In the genomic region with DNA sequence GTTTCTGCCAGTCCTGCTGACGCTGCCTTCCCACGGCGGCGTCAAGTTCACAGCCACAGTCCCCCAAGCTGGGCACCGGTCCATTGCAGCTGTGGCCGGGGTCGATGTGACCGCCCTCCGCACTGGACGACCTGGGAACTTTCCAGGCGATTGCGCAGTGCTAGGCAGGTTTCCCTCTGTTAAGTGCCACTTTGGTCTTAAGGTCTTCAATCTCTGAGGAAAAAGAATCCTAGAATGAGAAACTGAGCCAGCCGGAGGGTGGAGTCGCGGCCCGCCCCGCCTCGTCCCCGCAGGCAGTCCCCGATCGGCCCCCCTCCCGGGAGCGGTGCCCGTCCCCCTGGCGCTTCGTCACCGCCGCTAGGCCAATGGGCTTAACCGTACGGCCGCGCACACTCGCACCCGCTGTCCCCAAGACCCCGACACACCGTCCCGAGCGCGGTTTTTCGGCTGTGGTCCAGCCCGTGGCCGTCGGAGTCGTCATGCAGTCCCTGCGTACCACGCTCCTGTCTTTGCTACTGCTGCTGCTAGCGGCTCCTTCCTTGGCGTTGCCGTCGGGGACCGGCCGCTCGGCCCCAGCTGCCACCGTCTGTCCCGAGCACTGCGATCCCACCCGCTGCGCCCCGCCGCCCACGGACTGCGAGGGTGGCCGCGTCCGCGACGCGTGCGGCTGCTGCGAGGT, we compare ENCODE assay signal across 9 mouse cellular contexts. TPM values are rescaled to one million over a fixed set of nuclear protein-coding genes. Genes with fewer than 3 reads are reported as not detected.
DNase-seq lines count a peak whose midpoint lies in the region; ATAC-seq and TF ChIP-seq lines count a peak whose summit lies in the region.
"Had no signal": no experiment of that assay in that cellular context is flagged by ENCODE, and none has a peak within 500 bp of the region (broad histone marks: within the 10 kb centered on the region; RNA-seq: fewer than 3 reads in every experiment).

Htra1 (plus strand) TSS at position 319 of the 679 bp plus-strand sequence.

- no peak for TF ChIP-seq CTCF in thymus, adult 2 months (IDR thresholded peaks at IDR 0.05; ENCODE audit: borderline replicate concordance, control insufficient read depth, extremely low read depth, insufficient read depth, low read length, poor library complexity)

- no peak for ATAC-seq in erythroblast, adult 5-6 weeks (replicated peaks; ENCODE audit: low FRiP score, poor library complexity, severe bottlenecking)
- ATAC-seq in forebrain, embryonic 13.5 days = peak; percentile 92
- peak; percentile 91 for ATAC-seq in heart, embryonic 15.5 days (replicated peaks; ENCODE audit: insufficient number of reproducible peaks, insufficient read depth, low FRiP score, low read depth)
- ATAC-seq in liver, embryonic 12.5 days = no peak

- H3K9me3 ChIP-seq in erythroblast, embryonic 14.5 days (ENCODE audit: control insufficient read depth, low read length) = no peaks in the 10 kb centered on the region; the same call in 1 of the 2 replicates
- 0 out of 2 replicates have a peak, but pooled peaks cover 3% of the 10 kb centered on the region for H3K9me3 ChIP-seq in forebrain, embryonic 13.5 days (replicated peaks)
- no peaks in the 10 kb centered on the region for H3K9me3 ChIP-seq in heart, embryonic 15.5 days (replicated peaks)
- no peaks in the 10 kb centered on the region for H3K9me3 ChIP-seq in liver, embryonic 12.5 days (replicated peaks)

- H3K27ac ChIP-seq in forebrain, embryonic 13.5 days = no peak within 1 kb of the TSS
- peak within 1 kb of the TSS; percentile 55 for H3K27ac ChIP-seq in heart, embryonic 15.5 days
- H3K27ac ChIP-seq in liver, embryonic 12.5 days = no peak within 1 kb of the TSS
- no peak within 1 kb of the TSS for H3K27ac ChIP-seq in thymus, adult 2 months (ENCODE audit: control insufficient read depth, insufficient read depth, low read length)

- no peak for TF ChIP-seq POLR2A in thymus, adult 2 months (IDR thresholded peaks at IDR 0.05; ENCODE audit: control insufficient read depth, extremely low read depth, insufficient read depth, low read length, poor library complexity)

- DNase-seq in kidney, postnatal 14 days = peak; percentile 82
- peak; percentile 64 for DNase-seq in neural tube, embryonic 10.5 days (ENCODE audit: extremely low spot score, low spot score)
- DNase-seq in thymus, adult 2 months = peak; percentile 14

- peaks cover 63% of the 10 kb centered on the region for H3K27me3 ChIP-seq in erythroblast, embryonic 14.5 days (ENCODE audit: control insufficient read depth)
- peaks cover 69% of the 10 kb centered on the region for H3K27me3 ChIP-seq in forebrain, embryonic 13.5 days
- H3K27me3 ChIP-seq in heart, embryonic 15.5 days = peaks cover 43% of the 10 kb centered on the region
- H3K27me3 ChIP-seq in liver, embryonic 12.5 days (replicated peaks) = peaks cover 73% of the 10 kb centered on the region
- H3K27me3 ChIP-seq in thymus, adult 2 months (ENCODE audit: control insufficient read depth, insufficient read depth, low read length) = peaks cover 10% of the 10 kb centered on the region; the same call in 1 of the 2 replicates

- WGBS in forebrain, embryonic 13.5 days = under 1% methylated on average over 70 of the region's 70 CpGs
- WGBS in heart, embryonic 15.5 days = under 1% methylated on average over 69 of the region's 70 CpGs
- WGBS in liver, embryonic 12.5 days (ENCODE audit: insufficient replicate concordance) = 1% methylated on average over 70 of the region's 70 CpGs
- 2% methylated on average over 70 of the region's 70 CpGs for WGBS in thymus, adult 2 months

- no peaks in the 10 kb centered on the region for H3K36me3 ChIP-seq in erythroblast, embryonic 14.5 days (ENCODE audit: control insufficient read depth)
- H3K36me3 ChIP-seq in forebrain, embryonic 13.5 days (ENCODE audit: poor library complexity, severe bottlenecking) = no peaks in the 10 kb centered on the region
- H3K36me3 ChIP-seq in heart, embryonic 15.5 days = no peaks in the 10 kb centered on the region
- no peaks in the 10 kb centered on the region for H3K36me3 ChIP-seq in liver, embryonic 12.5 days
- H3K36me3 ChIP-seq in thymus, adult 2 months (ENCODE audit: control insufficient read depth, insufficient read depth, low read length) = no peaks in the 10 kb centered on the region

- no peaks in the 10 kb centered on the region for H3K4me1 ChIP-seq in erythroblast, embryonic 14.5 days (ENCODE audit: control insufficient read depth)
- H3K4me1 ChIP-seq in forebrain, embryonic 13.5 days = peaks cover 17% of the 10 kb centered on the region
- peaks cover 36% of the 10 kb centered on the region for H3K4me1 ChIP-seq in heart, embryonic 15.5 days (replicated peaks)
- peaks cover 9% of the 10 kb centered on the region; the same call in 1 of the 2 replicates for H3K4me1 ChIP-seq in liver, embryonic 12.5 days
- H3K4me1 ChIP-seq in thymus, adult 2 months (replicated peaks; ENCODE audit: control insufficient read depth, insufficient read depth, low read length) = no peaks in the 10 kb centered on the region

- peak within 1 kb of the TSS; percentile 59 for H3K9ac ChIP-seq in forebrain, embryonic 13.5 days
- peak within 1 kb of the TSS; percentile 72 for H3K9ac ChIP-seq in heart, embryonic 15.5 days
- no peak within 1 kb of the TSS for H3K9ac ChIP-seq in liver, embryonic 12.5 days

- H3K4me3 ChIP-seq in erythroblast, embryonic 14.5 days (replicated peaks) = peak within 1 kb of the TSS; percentile 24
- H3K4me3 ChIP-seq in forebrain, embryonic 13.5 days = peak within 1 kb of the TSS; percentile 49
- H3K4me3 ChIP-seq in heart, embryonic 15.5 days = peak within 1 kb of the TSS; percentile 70
- peak within 1 kb of the TSS; percentile 39 for H3K4me3 ChIP-seq in liver, embryonic 12.5 days
- peak within 1 kb of the TSS; percentile 28 for H3K4me3 ChIP-seq in thymus, adult 2 months (ENCODE audit: control insufficient read depth, insufficient read depth, low read length)

- H3K4me2 ChIP-seq in forebrain, embryonic 13.5 days = peak within 1 kb of the TSS; percentile 75
- peak within 1 kb of the TSS; percentile 99 for H3K4me2 ChIP-seq in heart, embryonic 15.5 days
- H3K4me2 ChIP-seq in liver, embryonic 12.5 days = peak within 1 kb of the TSS; percentile 64

RNA-seq across cellular contexts. Expression of gene Htra1, which starts in this region (rescaled TPM):
- polyA plus RNA-seq in erythroblast, embryonic 14.5 days (2012) = not detected in 2 replicates
- not detected in 2 replicates for total RNA-seq in erythroblast, adult 5-6 weeks (2015; ENCODE audit: low replicate concordance)
- total RNA-seq in erythroblast, adult 5-6 weeks (2017; ENCODE audit: low replicate concordance) = not detected in 2 replicates
- 9.3 and 9.7 TPM in 2 replicates for polyA plus RNA-seq in forebrain, embryonic 13.5 days (2015; fragmentation: Nextera tagmentation; extraction: Ambion mirVana)
- polyA plus RNA-seq in heart, embryonic 15.5 days (2015; fragmentation: Nextera tagmentation; extraction: Ambion mirVana) = 78.0 and 80.3 TPM in 2 replicates
- polyA plus RNA-seq in liver, embryonic 12.5 days (2016; fragmentation: Nextera tagmentation; extraction: Ambion mirVana) = 0.75 and 2.1 TPM in 2 replicates
- 35.8 TPM in 2 replicates for polyA plus RNA-seq in thymus, adult 2 months (2012; rRNA removed)
- total RNA-seq: neutrophil, adult 5-6 weeks had no signal

Comparison
In these comparisons a context has a peak if more than half of its experiments do, and no peak if none do; other contexts are left out.
1. ATAC-seq: peak in forebrain, embryonic 13.5 days (single experiment) and heart, embryonic 15.5 days (single experiment); none in erythroblast, adult 5-6 weeks (single experiment) and liver, embryonic 12.5 days (single experiment).
2. DNase-seq: peak in every context shown above with its lines; median percentile 82 in kidney, postnatal 14 days; 64 in neural tube, embryonic 10.5 days; 14 in thymus, adult 2 months.
3. Peak in every context shown above with its lines, with median percentiles within 50 percentile points of each other: H3K4me3 ChIP-seq and H3K4me2 ChIP-seq.